Mouse (Mus musculus) frontal cortex, postnatal 25 days (tissue): ENCODE data around the gene Cd200r1.
"Not testable (repeated sequence)": the region's sequence is repeated elsewhere in the genome, so short reads cannot be mapped to it uniquely, and the experiment has no call there.

Experiments used
- DNase-seq, 2 experiments: peaks; one replicate each; pipeline ENCODE4 v3.0.0; 2022; ENCODE audit warnings: low spot score in 2 of 2

The Cd200r1 gene

DNA sequence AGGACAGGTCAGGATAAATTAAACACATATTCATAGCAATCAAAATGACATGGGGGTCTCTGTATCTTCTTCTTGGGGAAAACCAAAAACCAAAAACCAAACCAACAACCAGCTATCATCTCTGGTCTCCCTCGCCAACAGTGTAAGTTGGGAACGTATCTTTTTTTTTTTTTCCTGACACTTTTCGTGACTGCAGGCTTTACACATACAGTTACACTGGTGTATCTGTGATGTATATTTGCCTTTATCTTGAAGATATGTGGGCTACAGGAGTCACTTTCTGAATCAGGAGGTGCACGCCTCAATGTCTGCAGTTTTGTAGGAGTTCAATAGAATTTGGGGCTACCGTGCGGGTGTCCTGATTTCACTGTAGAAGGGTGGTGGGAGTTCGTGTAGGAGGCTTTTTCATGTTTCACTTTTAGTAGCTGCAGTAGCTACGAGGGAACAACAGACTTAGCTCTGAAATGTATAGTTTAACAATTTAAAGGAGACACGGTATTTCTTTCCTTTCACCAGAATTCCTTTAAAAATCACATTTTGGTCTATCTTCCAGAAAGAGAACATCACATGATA is 870 bp downstream of the Cd200r1 start:
- no peak for DNase-seq

- no peak for DNase-seq
These were observed 2.0 kb downstream of the Cd200r1 start for GRCm38 (mm10) chr16:44767506-44767905.

DNA sequence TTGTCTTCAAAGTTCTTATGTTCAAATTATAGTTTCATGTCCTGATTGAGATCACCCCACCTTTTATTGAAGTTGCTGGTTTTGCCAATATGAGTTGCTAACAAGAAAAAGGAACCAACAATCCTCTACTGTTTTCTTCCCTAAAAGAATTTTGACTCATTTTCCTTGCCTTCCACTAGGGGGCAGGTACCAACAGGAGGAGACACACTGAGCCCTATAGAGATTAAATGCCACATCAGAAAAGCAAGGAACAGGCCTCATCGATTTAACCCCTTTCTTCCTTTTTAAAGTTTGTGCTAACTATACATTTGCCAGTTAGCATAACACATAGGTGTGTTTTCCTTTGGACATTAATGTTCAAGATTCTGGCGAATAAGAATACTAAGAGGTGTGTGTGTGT is 2.4 kb downstream of the Cd200r1 start:
- DNase-seq: no peak

- DNase-seq: no peak
These were observed 7.0 kb downstream of the Cd200r1 start for GRCm38 (mm10) chr16:44772577-44772976.

DNA sequence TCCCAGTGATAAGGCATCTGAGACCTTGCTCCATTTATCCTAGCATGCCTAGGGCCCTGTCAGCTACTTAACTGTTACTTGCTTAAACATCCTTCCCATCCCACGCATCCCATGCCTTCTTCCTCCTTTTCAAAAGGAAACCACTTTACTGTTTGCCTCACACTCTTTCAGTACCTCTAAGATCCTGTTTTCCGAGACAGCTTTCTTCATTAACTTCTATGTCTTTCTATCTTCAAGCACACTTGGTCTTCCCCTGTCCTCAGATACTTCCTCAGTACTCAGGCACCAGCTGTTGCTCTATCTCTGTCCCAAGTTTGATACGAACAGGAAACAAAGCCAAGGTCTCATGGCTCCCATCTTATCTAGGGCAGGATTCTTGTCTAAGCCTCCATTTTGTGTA is 8.1 kb downstream of the Cd200r1 start:
- no peak for DNase-seq

DNA sequence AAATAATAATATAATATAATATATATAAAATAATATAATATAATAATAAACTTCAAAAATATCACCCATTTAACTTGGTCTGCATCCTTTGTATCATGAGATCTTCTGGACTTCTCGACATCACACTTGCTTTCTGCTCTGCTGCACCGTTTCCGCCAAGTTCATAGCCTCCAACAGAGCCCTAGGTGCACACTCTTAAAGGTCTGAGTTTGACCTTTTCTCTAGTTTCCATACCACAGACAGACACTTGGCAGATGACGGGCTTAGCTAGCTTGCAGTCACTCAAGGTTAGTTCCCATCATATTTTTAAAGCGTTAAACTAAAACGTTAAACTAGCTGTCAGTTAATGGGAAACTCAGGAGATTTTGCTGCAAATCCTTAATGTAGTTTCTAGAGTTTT is 8.7 kb downstream of the Cd200r1 start:
- DNase-seq: no peak

DNA sequence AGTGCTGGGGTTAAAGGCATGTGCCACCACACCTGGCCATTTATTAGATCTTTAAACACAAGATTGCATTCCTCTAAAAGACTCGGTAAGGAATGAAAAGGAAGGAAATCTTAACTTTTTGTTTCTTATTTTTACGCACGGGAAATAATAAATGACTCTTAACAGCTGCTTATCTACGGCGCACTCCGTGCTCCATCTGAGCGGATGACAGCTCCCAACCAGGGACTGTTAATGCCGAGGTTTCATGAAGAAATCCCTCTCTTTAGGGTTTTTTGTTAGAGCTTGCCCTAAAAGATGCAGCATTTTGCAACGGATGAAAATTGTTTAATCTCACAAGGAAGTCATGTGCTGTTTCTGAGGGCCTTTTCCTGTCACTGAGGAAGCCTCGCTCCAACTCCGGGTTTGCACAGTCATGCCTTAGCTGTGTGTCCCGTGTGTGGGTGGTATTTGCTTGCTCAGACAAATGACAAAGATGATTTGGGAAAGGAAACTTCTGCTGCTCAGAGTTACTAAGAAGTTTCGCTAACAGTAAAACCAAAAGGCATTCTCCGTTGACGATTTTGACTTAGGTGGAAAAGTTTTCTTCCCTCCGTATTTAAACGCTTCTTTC is 13.1 kb downstream of the Cd200r1 start:
- DNase-seq: no peak

DNA sequence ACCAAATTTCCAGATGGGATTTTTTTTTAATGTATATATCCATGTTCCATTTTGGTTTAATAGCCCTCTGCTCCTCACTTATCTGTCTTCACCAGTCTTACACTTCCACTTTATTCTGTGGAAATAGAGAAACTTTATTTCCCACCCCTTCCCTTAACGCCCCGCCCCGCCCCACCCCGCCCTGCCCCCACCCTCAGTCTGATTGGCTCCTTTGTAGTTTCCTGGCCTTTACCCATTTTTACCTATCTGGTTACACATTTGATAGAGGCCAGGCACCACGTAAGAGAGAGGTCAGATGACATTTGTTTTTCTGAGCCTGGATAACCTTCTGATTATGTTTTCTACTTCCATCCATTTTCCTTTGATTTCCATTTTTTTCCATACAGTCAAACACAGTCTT is 14.0 kb downstream of the Cd200r1 start:
- DNase-seq: no peak

DNA sequence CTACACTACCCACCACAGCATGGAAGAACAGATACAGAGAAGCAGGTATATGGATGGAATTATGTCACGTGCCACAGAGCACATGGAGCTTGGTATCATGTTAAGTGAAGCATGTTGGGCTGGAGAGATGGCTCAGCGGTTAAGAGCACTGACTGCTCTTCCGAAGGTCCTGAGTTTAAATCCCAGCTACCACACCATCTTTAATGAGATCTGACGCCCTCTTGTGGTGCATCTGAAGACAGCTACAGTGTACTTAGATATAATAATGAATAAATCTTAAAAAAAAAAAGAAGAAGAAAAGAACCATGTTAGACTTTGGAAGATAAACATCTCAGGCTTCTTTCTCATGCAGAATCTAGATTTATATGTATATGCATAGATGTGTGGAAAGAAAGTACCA is 15.2 kb downstream of the Cd200r1 start:
- DNase-seq: no peak

DNA sequence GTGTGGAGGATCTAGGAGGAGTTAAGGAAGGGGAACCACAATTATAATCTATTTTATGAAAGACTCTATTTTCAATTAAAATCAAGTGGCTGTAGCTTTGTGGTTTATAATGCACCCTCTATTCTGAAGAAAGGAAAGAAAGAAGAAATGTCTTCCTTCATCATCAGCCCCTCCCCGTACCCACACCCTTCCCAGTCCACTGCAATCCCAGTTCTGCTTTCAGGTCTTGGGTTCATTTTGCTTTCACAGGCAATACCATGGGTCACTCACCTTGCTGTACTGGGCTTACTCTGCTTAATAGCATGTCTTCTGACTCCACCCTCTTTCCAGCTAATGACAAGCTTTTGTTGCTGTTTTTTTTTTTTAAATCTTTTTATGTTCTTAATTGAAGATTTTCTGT is 21.4 kb downstream of the Cd200r1 start:
- no peak for DNase-seq

DNA sequence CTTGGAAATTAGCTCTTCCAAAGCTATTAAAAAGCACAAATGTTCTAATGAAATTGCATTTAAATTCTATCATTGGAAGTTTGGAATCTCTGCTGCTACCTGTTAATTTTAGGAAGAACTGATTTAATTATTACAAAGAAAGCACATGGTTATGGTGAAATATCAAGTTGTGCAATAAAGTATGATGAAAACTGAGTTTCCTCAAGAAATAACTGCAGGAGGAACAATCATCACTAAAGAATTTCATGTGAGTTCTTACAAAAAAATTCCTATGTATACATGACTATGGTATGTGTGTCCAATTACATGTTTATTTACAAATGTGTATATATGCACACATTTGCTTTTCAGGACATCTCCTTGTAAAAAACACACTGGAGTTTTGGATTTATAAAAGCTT is 28.9 kb downstream of the Cd200r1 start:
- no peak for DNase-seq

DNA sequence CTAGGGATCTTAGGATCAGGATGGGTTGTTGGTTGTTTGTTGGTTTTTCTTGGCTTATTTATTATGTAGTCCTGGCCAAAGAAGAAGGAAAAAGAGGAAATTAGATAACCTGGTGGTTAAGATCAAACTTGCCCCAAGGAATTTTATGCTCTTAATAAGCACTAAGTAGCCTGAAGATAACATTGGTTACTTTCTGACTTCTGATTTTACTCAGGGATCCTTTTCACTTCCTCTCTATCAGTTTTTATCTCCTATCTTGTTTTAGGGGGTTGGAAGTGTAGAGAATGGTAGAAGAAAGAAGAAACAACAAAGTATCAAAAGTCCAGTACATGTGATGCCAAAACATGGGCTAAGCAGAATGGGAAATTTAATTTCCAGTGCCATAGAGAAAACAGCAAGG is 40.4 kb downstream of the Cd200r1 start:
- no peak for DNase-seq

- DNase-seq: not testable (repeated sequence)
These were observed 44.7 kb downstream of the Cd200r1 start for GRCm38 (mm10) chr16:44810223-44810622.

GRCm38 (mm10) chr16:44811544-44811943 is 46.0 kb downstream of the Cd200r1 start, which contains the start of gene Cd200r4:
Gene Cd200r4, plus strand, starts transcription at chr16:44811733.
- DNase-seq: no peak

DNA sequence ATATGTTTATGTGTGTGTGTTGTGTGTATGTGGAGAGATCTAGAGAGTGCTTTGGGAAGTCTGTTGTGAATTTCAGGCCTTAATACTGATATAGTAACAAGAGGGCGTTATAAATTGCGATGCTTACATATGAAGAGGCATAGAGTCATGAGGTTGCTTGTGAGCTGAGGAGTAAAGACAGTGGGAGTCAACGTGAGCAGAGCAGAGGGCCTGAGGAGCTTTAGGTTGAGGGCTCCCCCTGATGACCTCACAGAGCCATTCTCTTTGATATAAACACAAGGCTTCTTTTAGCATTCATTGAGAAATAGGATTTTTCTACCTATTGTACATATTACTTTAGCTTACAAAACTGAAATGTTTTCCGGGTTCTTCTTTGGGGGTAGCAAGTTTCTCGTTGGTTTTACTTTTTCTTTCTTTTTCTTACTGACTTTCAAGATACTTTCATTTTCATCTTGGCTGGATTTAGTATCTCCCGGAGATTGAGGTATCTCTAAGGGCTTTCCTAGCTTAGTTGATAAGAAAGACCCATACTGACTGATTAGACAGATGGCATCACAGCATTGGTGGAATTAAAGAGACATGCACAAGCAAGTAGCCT is 47.0 kb downstream of the Cd200r1 start:
- DNase-seq: no peak

- DNase-seq: no peak
These were observed 52.5 kb downstream of the Cd200r1 start for GRCm38 (mm10) chr16:44818010-44818409.

GRCm38 (mm10) chr16:44820545-44820944 is 55.0 kb downstream of the Cd200r1 start:
- no peak for DNase-seq

- DNase-seq: no peak
These were observed 66.8 kb downstream of the Cd200r1 start for GRCm38 (mm10) chr16:44832286-44832685.

GRCm38 (mm10) chr16:44833189-44833588 is 67.7 kb downstream of the Cd200r1 start:
- not testable (repeated sequence) for DNase-seq
